Mouse (Mus musculus): ENCODE measurements around the gene Fbxo27.
A peak's percentile ranks its signal among the peaks of the same experiment; 100 is the strongest.

The Fbxo27 gene

DNA sequence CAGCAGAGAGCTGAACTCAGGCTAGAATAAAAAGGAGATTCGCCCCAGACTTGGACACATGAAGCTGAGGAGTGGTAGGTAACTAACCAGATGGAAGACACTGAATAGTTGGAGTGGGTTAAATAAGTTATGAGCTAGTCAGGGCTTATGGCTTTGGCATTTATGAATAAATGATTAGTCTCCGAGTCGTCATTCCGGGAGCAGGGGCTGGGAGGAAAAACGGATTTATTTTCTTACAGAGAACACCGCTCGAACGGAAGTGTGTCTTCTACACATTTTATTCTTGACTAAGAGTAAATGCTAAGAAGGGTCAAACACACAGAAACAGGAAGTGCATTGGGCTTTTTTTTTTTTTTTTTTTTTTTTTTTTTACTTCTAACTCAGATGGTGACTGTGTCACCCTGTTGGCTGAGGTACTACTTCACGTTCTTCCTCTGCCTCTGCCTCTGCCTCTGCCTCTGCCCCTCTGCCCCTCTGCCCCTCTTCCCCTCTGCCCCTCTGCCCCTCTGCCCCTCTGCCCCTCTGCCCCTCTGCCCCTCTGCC lies 10.0 kb downstream of the Fbxo27 start:
- DNase-seq (ENCODE audit: low spot score), result no peak

DNA sequence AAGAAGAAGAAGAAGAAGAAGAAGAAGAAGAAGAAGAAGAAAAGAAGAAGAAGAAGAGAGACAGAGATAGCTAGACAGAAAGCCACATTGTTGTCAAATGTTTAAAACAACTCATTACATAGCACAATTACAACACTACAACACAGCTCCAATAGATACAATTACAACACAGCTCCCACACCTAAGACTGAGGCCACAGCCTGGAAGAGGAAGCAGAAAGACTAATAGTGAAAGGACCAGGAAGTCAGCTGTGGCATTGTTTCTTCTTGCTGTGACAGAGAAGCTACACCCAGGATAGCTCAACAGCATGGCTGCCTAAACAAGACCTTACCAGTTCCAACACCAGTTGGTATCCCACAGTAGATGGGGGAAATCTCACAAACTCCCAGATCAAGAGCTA lies 16.8 kb downstream of the Fbxo27 start:
- DNase-seq (ENCODE audit: low spot score), result no peak

DNA sequence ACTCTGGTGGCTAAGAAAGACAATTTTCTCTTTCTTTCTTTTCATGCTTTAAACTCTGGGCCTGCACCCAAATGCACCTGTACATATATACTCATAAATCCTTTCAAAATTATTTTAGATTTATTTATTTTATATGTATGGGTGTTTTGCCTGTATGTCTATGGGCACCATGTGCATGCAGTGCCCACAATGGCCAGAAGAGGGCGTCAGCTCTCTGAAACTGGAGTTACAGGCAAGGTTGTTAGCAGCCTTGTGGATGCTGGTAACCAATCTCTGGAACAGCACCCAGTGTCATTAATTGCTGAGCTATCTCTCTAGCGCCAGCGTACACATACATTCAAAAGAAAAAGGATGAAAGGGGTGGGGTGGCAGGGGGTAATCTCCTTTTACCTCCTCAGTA lies 18.3 kb downstream of the Fbxo27 start:
- no peak for DNase-seq (ENCODE audit: low spot score)

DNA sequence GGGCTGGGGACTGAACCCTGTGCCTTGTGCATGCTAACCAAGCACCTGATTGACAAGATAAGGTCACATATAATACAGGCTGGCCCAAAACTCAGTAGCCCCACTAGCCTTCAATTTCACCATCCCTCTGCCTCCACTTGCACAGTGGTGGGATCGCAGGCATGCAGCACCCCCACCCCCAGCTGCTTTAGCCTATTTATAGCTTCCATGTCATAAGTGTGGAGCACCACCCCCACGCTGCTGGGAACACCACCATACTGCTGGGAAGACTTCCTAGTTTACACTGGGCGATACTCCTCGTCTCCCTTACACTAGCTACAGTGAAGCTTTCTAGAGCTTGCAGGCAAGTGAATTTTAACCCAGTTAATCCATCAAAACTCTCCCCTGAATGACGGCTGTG lies 22.0 kb downstream of the Fbxo27 start:
- no peak for DNase-seq (ENCODE audit: low spot score)

DNA sequence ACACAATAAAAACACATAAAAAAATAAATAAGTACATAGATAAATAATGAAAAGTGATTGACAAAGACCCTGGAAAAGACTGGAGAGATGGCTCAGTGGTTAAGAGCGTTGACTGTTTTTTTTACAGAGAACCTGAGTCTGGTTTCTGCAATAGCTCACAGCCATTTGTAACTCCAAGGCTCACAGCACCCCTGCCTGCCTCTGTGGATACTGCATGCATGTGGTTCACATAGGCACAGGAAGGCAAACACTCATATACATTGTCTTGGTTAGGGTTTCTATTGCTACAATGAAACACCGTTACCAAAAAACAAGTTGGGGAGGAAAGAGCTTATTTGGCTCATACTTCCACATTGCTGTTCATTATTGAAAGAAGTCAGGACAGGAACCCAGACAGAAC lies 22.9 kb downstream of the Fbxo27 start:
- DNase-seq (ENCODE audit: low spot score), result no peak

DNA sequence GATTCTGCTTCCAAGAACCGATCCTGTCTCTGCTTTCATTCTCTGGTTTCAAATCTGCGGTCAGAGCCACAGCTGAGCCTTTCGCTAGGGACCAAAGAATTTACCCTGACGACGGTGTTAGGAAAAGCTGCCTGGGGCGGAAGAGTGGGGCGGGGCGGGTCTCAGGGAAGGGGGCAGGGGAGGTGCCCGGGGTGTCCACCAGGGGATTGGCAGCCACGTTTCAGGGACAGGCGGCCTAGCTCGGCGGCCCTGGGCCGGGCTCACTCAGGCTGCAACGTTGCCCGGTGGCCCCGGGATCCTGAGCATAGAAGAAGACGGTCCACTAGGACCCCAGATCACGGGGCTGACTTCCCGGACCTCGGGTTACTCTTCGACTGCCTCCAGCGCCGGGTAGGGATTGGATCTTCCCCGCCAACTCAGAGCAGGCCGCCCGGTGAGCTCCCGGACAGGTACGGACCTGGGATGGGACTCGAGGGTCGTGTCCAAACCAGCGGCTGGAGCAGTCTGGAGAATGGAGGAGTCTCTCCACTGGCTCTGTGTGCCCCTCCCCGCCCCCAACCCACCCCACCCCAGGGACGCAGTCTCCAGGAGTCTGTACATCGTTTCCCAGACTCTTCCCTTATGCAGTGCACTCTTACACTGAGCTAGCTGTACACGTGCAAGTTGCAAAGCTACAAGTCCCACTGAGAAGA lies 24.1 kb downstream of the Fbxo27 start, which contains the start of gene Fbxo17:
Fbxo17 (plus strand) TSS at position 215 of the 692 bp plus-strand sequence.
- DNase-seq (ENCODE audit: low spot score), result peak; percentile 38

DNA sequence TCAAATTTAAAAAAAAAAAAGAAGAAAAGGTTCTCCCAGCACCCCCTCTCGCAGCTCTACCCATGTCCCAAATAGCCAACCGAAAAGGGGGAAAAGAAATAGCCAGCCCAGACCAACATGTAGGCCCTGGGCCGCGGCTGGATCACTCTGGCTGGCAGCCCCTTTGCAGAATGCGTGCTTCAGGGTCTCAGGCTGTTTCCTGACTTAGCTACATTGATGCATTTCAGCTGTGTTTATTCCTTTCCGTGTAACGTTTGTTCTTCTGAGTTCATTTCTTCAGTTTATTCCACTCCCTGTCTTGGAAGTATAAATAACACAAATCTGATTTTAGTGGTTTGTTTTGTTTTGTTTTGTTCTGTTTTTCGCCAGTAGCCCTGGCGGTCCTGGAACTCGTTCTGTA lies 25.1 kb downstream of the Fbxo27 start:
- no peak for DNase-seq (ENCODE audit: low spot score)

DNA sequence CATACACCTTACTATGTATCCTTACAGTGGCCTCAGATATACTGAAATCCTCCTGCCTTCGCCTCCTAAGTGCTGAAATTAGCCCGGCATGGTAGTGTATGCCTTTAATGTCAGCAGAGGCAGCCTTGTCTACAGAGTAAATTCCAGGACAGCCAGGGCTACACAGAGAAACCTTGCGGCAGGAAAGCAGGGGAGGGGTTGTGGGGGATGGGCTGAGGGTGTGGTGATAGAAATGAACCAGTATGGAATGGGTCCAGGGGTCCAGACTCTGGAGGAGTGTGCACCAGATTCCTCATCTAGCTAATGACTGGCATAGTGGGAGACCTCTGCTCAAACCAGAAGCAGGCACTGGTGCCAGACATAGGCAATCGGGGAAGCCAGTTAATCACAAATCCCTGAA lies 26.5 kb downstream of the Fbxo27 start:
- DNase-seq (ENCODE audit: low spot score), result no peak

DNA sequence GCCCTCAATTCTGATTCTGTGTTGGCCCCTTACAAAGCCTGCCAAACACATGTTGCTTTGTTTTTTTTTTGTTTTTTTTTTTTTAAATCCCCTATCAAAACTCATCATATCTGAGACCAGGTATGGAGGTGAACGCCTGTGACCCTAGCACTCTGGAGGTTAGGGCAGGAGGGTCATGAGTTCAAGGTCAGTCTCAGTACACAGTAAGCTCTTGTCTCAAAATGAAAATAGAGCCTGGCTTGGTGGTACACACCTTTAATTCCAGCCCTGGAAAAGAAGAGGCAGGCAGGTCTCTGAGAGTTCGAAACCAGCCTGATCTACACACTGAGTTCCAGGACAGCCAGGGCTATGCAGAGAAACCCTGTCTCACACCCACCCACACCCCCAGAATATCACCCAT lies 27.0 kb downstream of the Fbxo27 start:
- DNase-seq (ENCODE audit: low spot score), result no peak

DNA sequence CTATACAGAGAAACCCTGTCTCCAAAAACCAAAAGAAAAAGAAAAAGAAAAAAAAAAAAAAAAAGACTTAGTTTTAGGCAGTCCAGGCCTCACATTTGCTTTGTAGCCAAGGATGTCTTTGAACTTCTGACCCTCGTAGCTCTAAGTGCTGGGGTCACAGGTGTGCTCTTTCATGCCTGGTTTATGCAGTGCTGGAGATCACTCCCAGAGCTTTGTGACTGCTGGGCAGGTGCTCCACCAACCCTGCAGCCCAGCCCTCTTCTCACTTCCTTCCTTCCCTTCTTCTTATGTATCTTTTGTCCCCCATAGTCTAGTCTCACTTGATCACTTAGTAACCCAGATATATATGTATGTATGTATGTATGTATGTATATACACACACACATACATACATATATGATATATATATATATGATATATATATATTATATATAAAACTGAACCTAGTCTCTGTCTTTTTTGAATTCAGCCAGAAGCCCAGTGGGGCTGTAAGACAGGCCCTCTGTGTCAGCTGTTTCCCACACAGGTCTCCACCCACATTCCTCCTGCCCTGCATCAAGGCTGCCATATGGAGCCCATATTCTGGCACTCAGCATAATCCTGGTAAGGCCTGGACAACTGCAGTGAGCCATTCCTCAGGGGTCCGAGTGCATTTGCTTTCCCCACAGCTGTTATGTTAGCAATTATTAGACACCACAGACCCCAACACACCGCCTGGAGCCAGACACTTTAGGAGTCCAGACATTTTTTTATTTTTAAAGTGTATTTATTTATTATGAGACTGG lies 28.3 kb downstream of the Fbxo27 start:
- no peak for DNase-seq (ENCODE audit: low spot score)

DNA sequence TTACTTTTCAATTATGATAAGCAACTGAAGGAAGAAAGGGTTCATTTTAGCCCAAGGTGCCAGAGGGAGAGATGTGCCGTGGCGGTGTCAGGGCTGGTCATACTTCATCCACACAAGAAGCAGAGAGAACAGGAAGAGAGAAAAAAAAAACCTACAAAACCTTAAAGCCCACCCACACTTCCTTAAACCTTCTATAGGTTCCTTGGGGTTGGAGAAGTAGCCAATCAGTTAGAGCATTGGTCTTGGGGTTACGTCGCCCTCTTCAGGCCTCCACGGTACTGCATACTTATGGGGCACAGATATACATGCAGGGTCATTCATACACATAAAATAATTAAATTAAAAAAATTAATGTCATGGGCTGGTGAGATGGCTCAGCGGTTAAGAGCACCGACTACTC lies 29.4 kb downstream of the Fbxo27 start:
- DNase-seq (ENCODE audit: low spot score), result no peak

DNA sequence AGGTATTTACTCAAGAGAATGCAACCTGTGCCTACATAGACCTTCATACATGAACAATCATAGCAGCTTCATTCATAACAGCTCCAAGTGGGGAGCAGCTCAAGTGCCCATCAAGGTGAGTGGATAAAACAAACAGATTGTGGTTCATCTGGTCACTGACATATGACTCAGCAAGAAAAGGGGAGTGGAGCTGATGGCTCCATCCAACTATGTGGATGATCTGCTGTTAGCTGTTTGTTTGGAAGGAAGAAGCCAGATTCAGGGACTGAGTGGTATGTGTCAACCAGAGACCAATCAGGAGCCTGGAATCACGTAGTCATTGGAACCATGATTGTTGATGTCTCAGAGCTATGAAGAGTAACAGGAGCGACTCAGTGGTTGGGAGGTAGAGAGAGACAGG lies 32.0 kb downstream of the Fbxo27 start:
- no peak for DNase-seq (ENCODE audit: low spot score)

DNA sequence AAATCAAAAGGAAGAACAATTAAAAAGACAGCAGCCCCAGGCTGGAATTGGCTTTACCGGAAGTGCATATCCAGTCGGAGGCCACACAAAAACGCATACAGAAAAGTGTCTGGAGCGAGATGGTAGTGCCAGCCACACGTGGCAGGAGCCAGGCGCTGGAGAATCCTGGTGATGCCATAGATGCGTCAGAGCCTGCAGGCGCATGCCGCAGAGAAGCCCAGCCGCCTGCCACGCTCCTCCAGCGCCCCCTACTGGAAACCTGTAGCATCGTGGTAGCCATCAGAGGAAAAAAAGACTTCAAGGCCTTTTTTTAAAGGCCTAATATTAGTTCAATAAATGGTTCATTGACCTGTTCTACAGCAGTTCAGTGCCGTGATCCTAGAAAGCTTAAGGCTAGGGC lies 34.0 kb downstream of the Fbxo27 start:
- DNase-seq (ENCODE audit: low spot score), result peak; percentile 28

DNA sequence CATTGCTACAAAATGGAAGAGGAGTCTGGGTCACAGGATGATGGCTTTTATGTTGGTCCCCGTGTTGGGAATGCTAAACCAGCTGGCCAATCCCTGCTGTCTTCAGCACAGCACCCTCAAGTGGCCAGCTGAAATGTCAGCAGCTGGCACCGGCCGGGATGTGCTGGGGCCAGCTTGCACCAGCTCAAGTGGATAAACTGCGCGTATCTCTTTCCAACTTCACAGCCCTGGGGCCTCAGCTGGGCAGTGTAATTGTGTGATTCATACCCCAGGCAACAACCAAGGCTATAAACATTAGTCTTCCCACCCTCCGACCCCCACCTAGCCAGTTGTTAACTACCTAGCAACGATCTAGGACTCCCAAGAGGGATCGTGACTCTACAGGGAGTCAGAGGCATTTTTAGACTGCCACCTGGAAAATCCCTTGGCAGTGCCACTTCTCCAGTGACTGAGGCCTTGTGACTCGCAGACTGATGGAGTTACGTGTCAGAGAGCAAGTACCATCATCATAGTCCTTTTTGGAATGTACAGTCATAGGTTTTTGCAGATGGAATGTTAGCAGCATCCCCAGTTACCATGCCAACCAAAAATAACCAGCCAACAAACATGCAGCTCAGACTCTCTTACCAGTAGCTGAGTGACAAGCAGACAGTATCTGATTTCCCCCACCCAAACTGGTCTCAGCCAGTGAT lies 35.1 kb downstream of the Fbxo27 start:
- DNase-seq (ENCODE audit: low spot score), result no peak

DNA sequence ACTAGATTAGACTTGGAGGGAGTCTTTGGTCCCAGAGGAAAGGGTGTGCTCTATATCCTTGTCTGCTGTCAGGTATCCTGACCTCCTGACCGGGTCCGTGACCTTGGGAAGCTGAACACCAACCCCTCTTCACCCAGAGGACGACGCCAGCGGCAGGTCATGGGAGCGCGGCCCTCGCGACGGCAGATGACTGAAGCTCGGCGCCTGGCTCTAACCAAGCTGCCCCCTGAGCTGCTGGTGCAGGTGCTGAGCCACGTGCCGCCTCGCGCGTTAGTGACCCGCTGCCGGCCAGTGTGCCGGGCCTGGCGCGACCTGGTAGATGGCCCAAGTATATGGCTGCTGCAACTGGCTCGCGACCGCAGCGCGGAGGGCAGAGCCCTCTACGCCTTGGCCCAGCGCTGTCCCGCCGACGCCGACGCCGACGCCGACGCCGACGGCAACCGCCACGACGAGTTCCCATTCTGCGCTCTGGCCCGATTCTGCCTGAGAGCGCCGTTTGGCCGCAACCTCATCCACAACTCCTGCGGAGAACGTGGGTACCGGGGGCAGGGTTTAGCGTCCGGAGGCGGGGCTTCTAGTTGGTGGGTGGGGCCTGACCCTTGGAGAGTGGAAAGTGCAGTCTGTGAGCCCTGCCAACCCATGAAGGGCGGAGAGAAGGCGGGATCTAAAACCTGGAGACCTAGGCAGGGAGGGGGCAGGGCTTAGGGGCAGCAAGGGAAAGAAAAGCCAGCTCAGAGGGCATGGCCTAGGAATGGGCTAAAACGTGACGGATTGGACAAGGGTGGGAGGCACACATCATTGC lies 39.9 kb downstream of the Fbxo27 start:
- DNase-seq (ENCODE audit: low spot score), result peak; percentile 32

DNA sequence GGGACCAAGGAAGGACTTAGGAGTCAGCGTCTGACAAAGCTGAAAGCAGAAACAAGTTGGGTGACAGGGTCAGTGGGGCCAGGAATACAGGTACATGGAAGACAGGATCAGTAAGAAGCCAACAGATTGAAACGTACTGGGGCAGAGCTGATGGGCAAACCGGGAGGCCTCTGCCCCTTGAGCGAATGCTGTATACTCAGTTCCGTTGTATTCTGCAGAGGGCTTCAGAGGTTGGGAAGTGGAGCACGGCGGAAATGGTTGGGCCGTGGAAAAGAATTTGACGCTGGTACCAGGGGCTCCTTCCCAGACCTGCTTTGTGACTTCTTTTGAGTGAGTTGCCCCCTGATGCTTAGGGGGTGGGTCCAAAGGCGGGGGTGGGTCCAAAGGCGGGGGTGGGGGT lies 40.6 kb downstream of the Fbxo27 start:
- DNase-seq (ENCODE audit: low spot score), result no peak

DNA sequence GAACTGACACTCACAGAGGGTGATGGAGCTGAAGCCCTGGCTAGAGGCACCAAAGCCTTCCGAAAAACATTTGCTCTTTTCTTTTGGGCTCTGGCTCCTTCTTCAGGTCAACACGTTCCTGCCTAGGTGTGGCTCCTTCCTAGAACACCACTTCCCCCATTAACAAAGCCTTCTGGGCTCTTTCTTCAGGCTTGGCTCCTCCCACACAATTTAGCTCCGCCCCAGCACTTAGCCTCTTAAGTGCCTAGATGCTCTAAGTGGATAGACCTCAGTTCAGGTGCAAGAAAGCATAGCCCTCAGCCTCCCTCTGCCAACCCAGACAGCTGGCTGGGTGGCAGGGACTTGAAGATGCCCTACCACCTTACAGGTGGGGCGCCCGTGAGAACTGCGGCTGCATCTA lies 43.1 kb downstream of the Fbxo27 start:
- DNase-seq (ENCODE audit: low spot score), result no peak

DNA sequence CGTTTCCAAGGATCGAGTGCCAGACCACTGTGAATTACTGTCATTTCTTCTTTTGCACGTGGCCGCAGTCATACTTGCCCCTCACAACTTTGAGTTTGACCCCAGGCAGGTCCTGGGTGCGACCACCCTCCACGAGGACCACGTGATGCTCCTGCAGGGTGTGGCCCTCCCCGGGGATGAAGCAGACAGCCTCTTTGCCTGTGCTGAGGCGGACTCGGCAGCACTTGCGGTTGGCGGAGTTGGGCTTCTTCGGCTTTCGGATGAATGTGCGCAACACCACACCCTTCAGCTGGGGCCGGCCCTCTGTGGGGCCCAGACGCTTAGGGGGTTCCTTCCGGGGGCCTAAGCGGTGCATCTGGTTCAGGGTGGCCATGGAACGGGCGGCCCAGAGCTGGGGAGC lies 47.2 kb downstream of the Fbxo27 start:
- no peak for DNase-seq (ENCODE audit: low spot score)

DNA sequence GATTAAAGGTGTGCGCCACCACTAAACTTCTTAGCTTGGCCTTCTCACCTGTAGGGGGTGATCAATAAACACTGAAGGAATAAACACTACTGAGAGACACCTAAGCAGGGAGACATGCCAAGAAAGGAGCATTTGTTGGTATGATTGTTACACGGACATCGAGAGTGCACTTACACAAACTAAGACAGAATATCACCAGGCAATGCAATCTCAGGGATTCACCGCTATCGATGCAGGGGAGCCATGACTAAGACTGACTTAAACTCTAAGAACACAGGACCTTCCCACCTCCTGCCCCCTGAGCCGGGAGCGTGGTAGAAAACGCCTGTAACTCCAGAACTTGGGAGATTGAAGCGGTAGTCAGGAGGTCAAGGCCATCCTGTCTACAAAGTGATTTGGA lies 48.3 kb downstream of the Fbxo27 start:
- no peak for DNase-seq (ENCODE audit: low spot score)

DNA sequence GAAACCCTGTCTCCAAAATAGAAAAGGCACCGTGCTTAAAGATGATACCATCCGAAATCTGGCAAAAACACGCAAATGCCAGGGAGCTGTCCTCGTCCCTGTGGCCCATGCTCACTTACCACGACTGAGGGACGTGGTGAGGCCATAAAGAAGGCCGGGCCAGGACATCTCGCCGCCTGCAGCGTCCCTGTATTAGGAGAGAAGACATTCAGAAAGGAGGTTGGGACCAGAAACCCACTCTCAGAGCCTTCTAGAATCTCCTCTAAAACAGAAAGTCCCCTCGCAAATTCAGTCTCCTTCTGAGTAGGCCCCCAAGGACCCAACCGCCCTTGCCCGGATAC lies 48.7 kb downstream of the Fbxo27 start:
- no peak for DNase-seq (ENCODE audit: low spot score)

DNA sequence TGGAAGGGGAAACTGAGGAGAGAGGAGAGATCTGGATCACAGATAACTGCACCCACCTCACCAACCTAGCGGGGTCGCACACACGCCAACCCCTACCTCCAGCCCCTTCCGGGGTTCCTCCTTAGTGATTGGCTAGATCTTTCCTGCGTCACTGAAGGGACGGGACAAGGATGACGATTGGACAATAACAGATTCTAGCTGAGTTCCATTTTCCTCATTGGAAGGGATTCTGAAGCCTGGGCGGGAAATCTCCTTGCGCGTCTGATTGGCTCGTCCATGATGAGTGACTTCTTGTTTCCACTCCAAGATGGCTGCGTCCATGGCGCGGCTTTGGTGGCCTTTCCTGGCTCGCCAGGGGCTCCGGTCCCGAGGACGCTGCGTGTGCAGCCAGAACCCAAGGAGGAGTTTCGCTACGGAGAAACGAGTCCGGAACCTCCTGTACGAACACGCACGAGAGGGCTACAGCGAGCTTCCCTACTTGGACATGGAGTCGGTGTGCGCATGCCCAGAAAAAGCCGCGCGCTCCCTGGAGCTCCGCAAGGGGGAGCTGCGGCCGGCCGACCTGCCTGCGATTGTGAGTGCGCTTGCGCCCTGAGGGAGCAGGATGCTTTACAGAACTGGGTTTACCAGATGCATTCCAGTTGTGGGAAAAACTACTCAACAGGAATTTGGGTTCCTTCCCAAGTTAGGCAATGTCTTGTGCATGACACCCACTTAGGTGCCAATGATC lies 49.2 kb downstream of the Fbxo27 start, which contains the start of the genes Mrps12 and Sars2:
Mrps12 (minus strand) TSS at position 112 of the 730 bp plus-strand sequence.
Sars2 (plus strand) TSS at position 284 of the 730 bp plus-strand sequence.
- DNase-seq (ENCODE audit: low spot score), result peak; percentile 97

All from ovary, postnatal 10 days (tissue).